27 mouse cellular contexts compared by ENCODE assay signal in genomic region chr14:84987764-84988163, GRCm38 (mm10).
DNase-seq lines count a peak whose midpoint lies in the region; ATAC-seq and TF ChIP-seq lines count a peak whose summit lies in the region.
"Had no signal": no experiment of that assay in that cellular context is flagged by ENCODE, and none has a peak within 500 bp of the region (broad histone marks: within the 10 kb centered on the region; RNA-seq: fewer than 3 reads in every experiment).

No protein-coding gene starts in this region.

- H3K27me3 ChIP-seq in forebrain, embryonic 15.5 days = no peaks in the 10 kb centered on the region
- no peaks in the 10 kb centered on the region for H3K27me3 ChIP-seq in forebrain, embryonic 12.5 days
- H3K27me3 ChIP-seq in limb, embryonic 15.5 days = no peaks in the 10 kb centered on the region
- H3K27me3 ChIP-seq in limb, embryonic 10.5 days (ENCODE audit: low read depth, poor library complexity, severe bottlenecking) = no peaks in the 10 kb centered on the region
- no peaks in the 10 kb centered on the region for H3K27me3 ChIP-seq in hindbrain, postnatal 0 days (ENCODE audit: insufficient read depth, low read length)
- H3K27me3 ChIP-seq: kidney, embryonic 15.5 days; liver, embryonic 13.5 days; megakaryocyte, embryonic 14.5 days had no signal

- no peak for TF ChIP-seq CTCF in hindbrain, postnatal 0 days (IDR thresholded peaks at IDR 0.05; ENCODE audit: low read depth)

- ATAC-seq in forebrain, embryonic 15.5 days (replicated peaks) = peak; percentile 94
- no peak for ATAC-seq in forebrain, embryonic 12.5 days (ENCODE audit: low FRiP score)
- 0 out of 2 replicates have a peak, but pooled peaks have one; percentile 35 for ATAC-seq in limb, embryonic 15.5 days (ENCODE audit: insufficient number of reproducible peaks, low FRiP score, low TSS enrichment, low read depth)
- peak; percentile 45; the same call in 1 of the 2 replicates for ATAC-seq in hindbrain, postnatal 0 days
- ATAC-seq: lung, postnatal 0 days had no signal

- no peak overlapping the region for H3K27ac ChIP-seq in forebrain, embryonic 15.5 days (replicated peaks)
- H3K27ac ChIP-seq in forebrain, embryonic 12.5 days = no peak overlapping the region
- H3K27ac ChIP-seq in limb, embryonic 15.5 days = no peak overlapping the region
- H3K27ac ChIP-seq in limb, embryonic 10.5 days = no peak overlapping the region
- H3K27ac ChIP-seq in hindbrain, postnatal 0 days = no peak overlapping the region
- H3K27ac ChIP-seq: gastrocnemius, adult 2 months; kidney, embryonic 15.5 days; liver, embryonic 13.5 days had no signal

- no peak overlapping the region for H3K4me3 ChIP-seq in forebrain, embryonic 15.5 days
- no peak overlapping the region for H3K4me3 ChIP-seq in forebrain, embryonic 12.5 days (replicated peaks)
- H3K4me3 ChIP-seq in limb, embryonic 15.5 days = no peak overlapping the region
- H3K4me3 ChIP-seq in limb, embryonic 10.5 days = no peak overlapping the region
- no peak overlapping the region for H3K4me3 ChIP-seq in hindbrain, postnatal 0 days (ENCODE audit: low read length)
- H3K4me3 ChIP-seq: gastrocnemius, adult 2 months; kidney, embryonic 15.5 days; liver, embryonic 13.5 days; megakaryocyte, embryonic 14.5 days had no signal

- 58% methylated on average over 4 of the region's 4 CpGs for WGBS in forebrain, embryonic 15.5 days
- 72% methylated on average over 4 of the region's 4 CpGs for WGBS in forebrain, embryonic 12.5 days
- 79% methylated on average over 4 of the region's 4 CpGs for whole genome bisulfite sequencing in limb, embryonic 15.5 days
- 89% methylated on average over 4 of the region's 4 CpGs for WGBS in limb, embryonic 10.5 days
- 50% methylated on average over 4 of the region's 4 CpGs for WGBS in hindbrain, postnatal 0 days

- no peak overlapping the region for H3K9ac ChIP-seq in forebrain, embryonic 15.5 days (replicated peaks)
- no peak overlapping the region for H3K9ac ChIP-seq in forebrain, embryonic 12.5 days
- H3K9ac ChIP-seq in limb, embryonic 15.5 days = no peak overlapping the region
- no peak overlapping the region for H3K9ac ChIP-seq in hindbrain, postnatal 0 days (replicated peaks; ENCODE audit: low read length)
- H3K9ac ChIP-seq: kidney, embryonic 15.5 days; liver, embryonic 13.5 days had no signal

- H3K9me3 ChIP-seq in forebrain, embryonic 15.5 days = no peaks in the 10 kb centered on the region
- no peaks in the 10 kb centered on the region for H3K9me3 ChIP-seq in forebrain, embryonic 12.5 days
- H3K9me3 ChIP-seq in limb, embryonic 15.5 days = no peaks in the 10 kb centered on the region
- H3K9me3 ChIP-seq in limb, embryonic 10.5 days (replicated peaks) = no peaks in the 10 kb centered on the region
- H3K9me3 ChIP-seq in hindbrain, postnatal 0 days (ENCODE audit: low read length) = no peaks in the 10 kb centered on the region
- H3K9me3 ChIP-seq: kidney, embryonic 15.5 days; liver, embryonic 13.5 days had no signal

- DNase-seq in limb, embryonic 10.5 days (ENCODE audit: low spot score) = no peak
- peak; percentile 1 for DNase-seq in brain, embryonic 18.5 days (ENCODE audit: low read depth, low spot score)
- peak; percentile 1 for DNase-seq in hindbrain, postnatal 0 days (ENCODE audit: low spot score)
- DNase-seq in adrenal gland, adult 18-20 months (ENCODE audit: low spot score in 2 of 2) = no peak
- DNase-seq: adrenal gland, adult 2 months; adrenal gland, postnatal 36 days; cerebellum, adult 8-10 months; cerebellum, postnatal 25 days; gastrocnemius, adult 2 months; gastrocnemius, postnatal 36 days; heart, adult 18-20 months; heart, postnatal 4 days; kidney, adult 18-20 months; kidney, postnatal 25 days; liver, embryonic 13.5 days; lung, adult 18-20 months; lung, postnatal 4 days; midbrain, embryonic 14.5 days; thymus, adult 2 months; thymus, postnatal 36 days had no signal

- no peak overlapping the region for H3K4me2 ChIP-seq in forebrain, embryonic 15.5 days (replicated peaks)
- H3K4me2 ChIP-seq in forebrain, embryonic 12.5 days = no peak overlapping the region
- no peak overlapping the region for H3K4me2 ChIP-seq in limb, embryonic 15.5 days
- no peak overlapping the region for H3K4me2 ChIP-seq in hindbrain, postnatal 0 days (ENCODE audit: low read depth, low read length)
- H3K4me2 ChIP-seq: heart, embryonic 11.5 days; kidney, embryonic 15.5 days; liver, embryonic 13.5 days had no signal

- H3K36me3 ChIP-seq in forebrain, embryonic 15.5 days = no peaks in the 10 kb centered on the region
- H3K36me3 ChIP-seq in forebrain, embryonic 12.5 days (replicated peaks) = no peaks in the 10 kb centered on the region
- H3K36me3 ChIP-seq in limb, embryonic 15.5 days = no peaks in the 10 kb centered on the region
- H3K36me3 ChIP-seq in limb, embryonic 10.5 days = no peaks in the 10 kb centered on the region
- H3K36me3 ChIP-seq in hindbrain, postnatal 0 days (ENCODE audit: insufficient read depth, low read length) = no peaks in the 10 kb centered on the region
- H3K36me3 ChIP-seq: kidney, embryonic 15.5 days; liver, embryonic 13.5 days had no signal

- no peaks in the 10 kb centered on the region for H3K4me1 ChIP-seq in forebrain, embryonic 15.5 days
- no peaks in the 10 kb centered on the region for H3K4me1 ChIP-seq in forebrain, embryonic 12.5 days
- H3K4me1 ChIP-seq in limb, embryonic 15.5 days = no peaks in the 10 kb centered on the region
- H3K4me1 ChIP-seq in limb, embryonic 10.5 days = no peaks in the 10 kb centered on the region
- no peaks in the 10 kb centered on the region for H3K4me1 ChIP-seq in hindbrain, postnatal 0 days (ENCODE audit: insufficient read depth, low read length)
- H3K4me1 ChIP-seq: kidney, embryonic 15.5 days; liver, embryonic 13.5 days; megakaryocyte, embryonic 14.5 days had no signal

Comparison
In these comparisons a context has a peak if more than half of its experiments do, and no peak if none do; other contexts are left out.
1. DNase-seq: peak in brain, embryonic 18.5 days (single experiment) and hindbrain, postnatal 0 days (single experiment); none in limb, embryonic 10.5 days (single experiment) and adrenal gland, adult 18-20 months (0 of 2).